In the genomic region with DNA sequence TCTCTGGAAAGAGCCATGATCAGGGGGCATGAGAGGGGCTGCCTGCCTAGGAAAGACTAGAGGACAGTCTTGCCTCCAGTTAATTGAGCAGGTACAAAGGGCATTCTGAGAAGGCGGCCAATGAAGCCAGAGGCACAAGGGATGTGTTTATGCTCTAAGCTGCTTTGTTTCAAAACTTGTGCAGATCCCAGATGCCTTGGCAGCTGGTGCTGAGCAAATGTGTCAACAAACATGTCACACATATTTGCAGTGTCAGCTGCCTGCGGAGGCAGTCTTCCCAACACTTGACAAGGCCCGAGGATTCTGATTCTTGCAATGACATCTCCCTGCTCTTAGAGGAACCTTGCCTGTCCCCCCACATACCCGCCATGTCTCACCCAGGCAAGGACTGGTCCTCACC, we compare ENCODE assay signal across 14 mouse cellular contexts. TPM values are rescaled to one million over a fixed set of nuclear protein-coding genes. Genes with fewer than 3 reads are reported as not detected.
DNase-seq lines count a peak whose midpoint lies in the region; ATAC-seq and TF ChIP-seq lines count a peak whose summit lies in the region.
"Had no signal": no experiment of that assay in that cellular context is flagged by ENCODE, and none has a peak within 500 bp of the region (broad histone marks: within the 10 kb centered on the region; RNA-seq: fewer than 3 reads in every experiment).

No protein-coding gene starts in this region.

- no peak; the same call in 1 of the 2 replicates for ATAC-seq in hindbrain, postnatal 0 days
- ATAC-seq in hindbrain, embryonic 12.5 days (ENCODE audit: low FRiP score), result no peak
- no peak for ATAC-seq in erythroblast, adult 5-6 weeks (replicated peaks; ENCODE audit: low FRiP score, poor library complexity, severe bottlenecking)
- ATAC-seq: inflammation-experienced regulatory T-cells, adult 6 months had no signal

- TF ChIP-seq CTCF in hindbrain, postnatal 0 days (IDR thresholded peaks at IDR 0.05; ENCODE audit: low read depth), result no peak

- WGBS in hindbrain, postnatal 0 days, result 53% methylated on average over 4 of the region's 4 CpGs
- 71% methylated on average over 4 of the region's 4 CpGs for WGBS in hindbrain, embryonic 12.5 days

- no peaks in the 10 kb centered on the region for H3K9me3 ChIP-seq in hindbrain, postnatal 0 days (ENCODE audit: low read length)
- H3K9me3 ChIP-seq in hindbrain, embryonic 12.5 days (replicated peaks), result no peaks in the 10 kb centered on the region
- H3K9me3 ChIP-seq: embryonic facial prominence, embryonic 13.5 days; limb, embryonic 10.5 days; megakaryocyte, embryonic 14.5 days; neural tube, embryonic 13.5 days had no signal

- H3K4me3 ChIP-seq in hindbrain, postnatal 0 days (ENCODE audit: low read length), result no peak overlapping the region
- H3K4me3 ChIP-seq in hindbrain, embryonic 12.5 days, result no peak overlapping the region
- H3K4me3 ChIP-seq: embryonic facial prominence, embryonic 13.5 days; limb, embryonic 10.5 days; megakaryocyte, embryonic 14.5 days; neural tube, embryonic 13.5 days had no signal

- no peak overlapping the region for H3K4me2 ChIP-seq in hindbrain, postnatal 0 days (ENCODE audit: low read depth, low read length)
- no peak overlapping the region for H3K4me2 ChIP-seq in hindbrain, embryonic 12.5 days (replicated peaks)
- H3K4me2 ChIP-seq: embryonic facial prominence, embryonic 13.5 days; neural tube, embryonic 13.5 days had no signal

- DNase-seq in hindbrain, postnatal 0 days (ENCODE audit: low spot score), result peak; percentile 27
- peak; percentile 46 for DNase-seq in brain, embryonic 18.5 days (ENCODE audit: low read depth, low spot score)
- DNase-seq in layer of hippocampus, adult 8-10 months (ENCODE audit: low spot score in 2 of 2), result peak; percentile 79 to 82
- DNase-seq in right cerebral cortex, adult 18-20 months, result peak; percentile 75
- no peak for DNase-seq in adrenal gland, postnatal 25 days
- no peak for DNase-seq in urinary bladder, adult 18-20 months (ENCODE audit: low spot score in 2 of 2)
- DNase-seq: cerebellum, adult 11 months had no signal

- no peak overlapping the region for H3K9ac ChIP-seq in hindbrain, postnatal 0 days (replicated peaks; ENCODE audit: low read length)
- no peak overlapping the region for H3K9ac ChIP-seq in hindbrain, embryonic 12.5 days
- H3K9ac ChIP-seq: embryonic facial prominence, embryonic 13.5 days; neural tube, embryonic 13.5 days had no signal

- H3K27me3 ChIP-seq in hindbrain, postnatal 0 days (ENCODE audit: insufficient read depth, low read length), result no peaks in the 10 kb centered on the region
- H3K27me3 ChIP-seq in hindbrain, embryonic 12.5 days, result no peaks in the 10 kb centered on the region
- H3K27me3 ChIP-seq: embryonic facial prominence, embryonic 13.5 days; neural tube, embryonic 13.5 days had no signal

- H3K36me3 ChIP-seq in hindbrain, postnatal 0 days (ENCODE audit: insufficient read depth, low read length), result no peaks in the 10 kb centered on the region; the same call in 1 of the 2 replicates
- 0 out of 2 replicates have a peak, but pooled peaks cover 3% of the 10 kb centered on the region for H3K36me3 ChIP-seq in hindbrain, embryonic 12.5 days
- H3K36me3 ChIP-seq: limb, embryonic 10.5 days had no signal

- no peaks in the 10 kb centered on the region for H3K4me1 ChIP-seq in hindbrain, postnatal 0 days (ENCODE audit: insufficient read depth, low read length)
- H3K4me1 ChIP-seq in hindbrain, embryonic 12.5 days, result 0 out of 2 replicates have a peak, but pooled peaks cover 2% of the 10 kb centered on the region
- H3K4me1 ChIP-seq: embryonic facial prominence, embryonic 13.5 days; neural tube, embryonic 13.5 days had no signal

- H3K27ac ChIP-seq in hindbrain, postnatal 0 days, result peak overlapping the region; percentile 26; the same call in 1 of the 2 replicates
- no peak overlapping the region for H3K27ac ChIP-seq in hindbrain, embryonic 12.5 days
- H3K27ac ChIP-seq: embryonic facial prominence, embryonic 13.5 days; limb, embryonic 10.5 days; neural tube, embryonic 13.5 days had no signal

RNA-seq across cellular contexts. Expression of a gene that starts 42.1 kb away (rescaled TPM):
- total RNA-seq in hindbrain, postnatal 0 days (2014; rRNA removed), result 33.1 and 44.4 TPM in 2 replicates
- 25.7 and 28.5 TPM in 2 replicates for polyA plus RNA-seq in hindbrain, postnatal 0 days (2015; fragmentation: Nextera tagmentation; extraction: Ambion mirVana)
- polyA plus RNA-seq in hindbrain, embryonic 12.5 days (2016; fragmentation: Nextera tagmentation; extraction: Ambion mirVana), result 49.6 and 51.0 TPM in 2 replicates
- total RNA-seq in layer of hippocampus, adult 8-10 months (2022), result 10 to 100 TPM; 31.2 to 42.1 (median 40.8) TPM
- 27.2 and 40.7 TPM in 2 replicates for total RNA-seq in erythroblast, adult 5-6 weeks (2015; ENCODE audit: low replicate concordance)
- total RNA-seq in erythroblast, adult 5-6 weeks (2017; ENCODE audit: low replicate concordance), result 52.6 and 60.8 TPM in 2 replicates
- 64.6 and 66.8 TPM in 2 replicates for total RNA-seq in adrenal gland, postnatal 25 days (2021)

RNA-seq across cellular contexts. Expression of a gene that starts 42.1 kb away (rescaled TPM):
- total RNA-seq in hindbrain, postnatal 0 days (2014; rRNA removed), result 18.9 and 19.1 TPM in 2 replicates
- polyA plus RNA-seq in hindbrain, postnatal 0 days (2015; fragmentation: Nextera tagmentation; extraction: Ambion mirVana), result 14.5 and 15.7 TPM in 2 replicates
- 22.6 and 23.0 TPM in 2 replicates for polyA plus RNA-seq in hindbrain, embryonic 12.5 days (2016; fragmentation: Nextera tagmentation; extraction: Ambion mirVana)
- 10 to 100 TPM; 12.9 to 13.7 (median 13.4) TPM for total RNA-seq in layer of hippocampus, adult 8-10 months (2022)
- 4.2 and 6.7 TPM in 2 replicates for total RNA-seq in erythroblast, adult 5-6 weeks (2015; ENCODE audit: low replicate concordance)
- 1.8 and 5.6 TPM in 2 replicates for total RNA-seq in erythroblast, adult 5-6 weeks (2017; ENCODE audit: low replicate concordance)
- total RNA-seq in adrenal gland, postnatal 25 days (2021), result 22.7 and 23.9 TPM in 2 replicates

Comparison
In these comparisons a context has a peak if more than half of its experiments do, and no peak if none do; other contexts are left out.
1. DNase-seq: peak in hindbrain, postnatal 0 days (single experiment), brain, embryonic 18.5 days (single experiment), layer of hippocampus, adult 8-10 months (2 of 2) and right cerebral cortex, adult 18-20 months (single experiment); none in adrenal gland, postnatal 25 days (single experiment) and urinary bladder, adult 18-20 months (0 of 2).